Mouse (Mus musculus) heart, embryonic 16.5 days (tissue): ENCODE data around the gene Rhoj. TPM values are rescaled to one million over a fixed set of nuclear protein-coding genes. Genes with fewer than 3 reads are reported as not detected.
"Not testable (repeated sequence)": the region's sequence is repeated elsewhere in the genome, so short reads cannot be mapped to it uniquely, and the experiment has no call there.

Experiments used
- ATAC-seq: fragments of 200-750 bp; cut with Nextera tagmentation; replicated peaks from 2 replicates; pipeline ENCODE4 v1.8.0; 2017; ENCODE audit warnings: moderate number of reproducible peaks; ENCODE audit not compliant: insufficient read depth, low FRiP score; ENCODE audit errors: extremely low read depth
- H3K27ac ChIP-seq: fragments of 300-500 bp; sonication (generic); 2 replicates; pipeline ENCODE4 v1.5.1; 2014; ENCODE audit warnings: mild to moderate bottlenecking, low read length, control low read depth, moderate library complexity
- H3K27me3 ChIP-seq: fragments of 300-500 bp; sonication (generic); 2 replicates; pipeline ENCODE4 v1.6.1; 2014; ENCODE audit warnings: low read length, mixed read lengths; ENCODE audit not compliant: control insufficient read depth, insufficient read depth
- H3K36me3 ChIP-seq: fragments of 300-500 bp; sonication (generic); 2 replicates; pipeline ENCODE4 v1.6.1; 2014; ENCODE audit not compliant: control insufficient read depth, insufficient read depth
- H3K4me1 ChIP-seq: fragments of 300-500 bp; sonication (generic); 2 replicates; pipeline ENCODE4 v1.6.1; 2014; ENCODE audit warnings: low read length, mixed read lengths; ENCODE audit not compliant: control insufficient read depth, insufficient read depth
- H3K4me2 ChIP-seq: fragments of 300-500 bp; sonication (generic); 2 replicates; pipeline ENCODE4 v1.6.1; 2014; ENCODE audit warnings: low read depth, mild to moderate bottlenecking, control low read depth, low read length
- H3K4me3 ChIP-seq: fragments of 300-500 bp; sonication (generic); 2 replicates; pipeline ENCODE4 v1.5.1; 2014; ENCODE audit warnings: mild to moderate bottlenecking, control low read depth, low read length
- H3K9ac ChIP-seq: fragments of 300-500 bp; sonication (generic); 2 replicates; pipeline ENCODE4 v1.6.1; 2014; ENCODE audit warnings: low read length, control low read depth
- H3K9me3 ChIP-seq: fragments of 300-500 bp; sonication (generic); replicated peaks from 2 replicates; pipeline ENCODE4 v1.6.1; 2016; ENCODE audit warnings: low read length; ENCODE audit not compliant: control insufficient read depth
- WGBS: fragments of 180-500 bp; shearing (Covaris S2); extraction: QIAGEN DNeasy Blood & Tissue Kit; methylation state at CpG from one replicate; pipeline ENCODE4 v1.1.7; 2014; 5-methylcytosine and 5-hydroxymethylcytosine counted together
- polyA plus RNA-seq: library from polyadenylated mRNA; unstranded; fragments of >200 nt; fragmentation: Nextera tagmentation; extraction: Ambion mirVana; gene quantifications from 2 replicates; pipeline ENCODE4 v1.2.1, GENCODE M21; 2015

Gene Rhoj
- polyA plus RNA-seq, 1 experiment from 2014 or later, result 42.7 TPM

DNA sequence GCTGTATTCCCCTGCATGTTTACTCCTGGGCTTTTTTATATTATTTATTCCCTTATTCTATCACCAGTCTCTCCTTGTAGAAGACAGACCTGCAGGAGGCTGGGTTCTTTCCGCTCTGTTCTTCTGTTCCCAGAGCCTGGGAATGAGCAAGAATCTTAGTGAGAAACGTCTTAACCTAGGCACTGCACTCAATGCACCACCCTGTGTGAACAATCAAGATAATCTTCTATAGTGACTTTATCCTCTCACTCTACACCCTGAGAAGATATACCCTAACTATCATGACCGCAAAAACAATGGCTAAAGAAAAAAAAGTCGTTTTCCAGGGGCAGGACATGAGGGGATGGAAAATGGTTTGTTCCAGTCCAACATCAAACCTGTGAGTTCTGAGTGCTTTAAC, 13.1 kb downstream of the Rhoj start:
- no peak overlapping the region for H3K4me2 ChIP-seq
- no peaks in the 10 kb centered on the region for H3K27me3 ChIP-seq
- no peak overlapping the region for H3K27ac ChIP-seq
- no peaks in the 10 kb centered on the region for H3K4me1 ChIP-seq
- no peak overlapping the region for H3K4me3 ChIP-seq
- 66% methylated on average over 4 of the region's 4 CpGs for WGBS
- H3K9me3 ChIP-seq, result no peaks in the 10 kb centered on the region; the same call in 1 of the 2 replicates
- no peak for ATAC-seq
- H3K9ac ChIP-seq, result no peak overlapping the region
- peaks cover 9% of the 10 kb centered on the region; the same call in 1 of the 2 replicates for H3K36me3 ChIP-seq

- 61% methylated on average over 2 of the region's 2 CpGs for WGBS
- Histone ChIP-seq H3K9ac (no peak overlapping the region), H3K4me2 (no peak overlapping the region), H3K36me3 (no peaks in the 10 kb centered on the region), H3K4me1 (no peaks in the 10 kb centered on the region), H3K27me3 (no peaks in the 10 kb centered on the region), H3K27ac (no peak overlapping the region), H3K4me3 (no peak overlapping the region), H3K9me3 (no peaks in the 10 kb centered on the region)
- no peak for ATAC-seq
Observed at GRCm38 (mm10) chr12:75329188-75329587, 21.1 kb downstream of the Rhoj start.

DNA sequence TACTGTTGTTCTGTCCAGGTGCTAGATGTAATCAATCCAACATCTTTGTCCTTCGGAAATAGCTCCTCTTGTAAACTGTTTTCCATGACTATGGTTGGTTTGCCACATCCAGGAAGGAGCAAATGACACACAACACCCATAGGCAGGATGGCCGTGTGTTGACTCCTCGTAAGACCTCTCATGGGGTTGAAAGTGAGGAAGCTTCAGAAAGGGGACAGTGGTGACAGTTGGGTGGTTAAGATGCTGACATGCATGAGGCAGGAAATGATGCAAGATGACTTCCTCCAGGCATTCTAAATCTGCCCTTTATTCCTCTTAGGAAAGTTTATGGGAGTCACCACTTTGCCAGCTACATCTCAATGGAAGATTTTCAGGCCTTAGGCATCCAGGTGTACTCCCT, 31.8 kb downstream of the Rhoj start:
- Histone ChIP-seq H3K27me3 (no peaks in the 10 kb centered on the region), H3K4me3 (no peak overlapping the region), H3K4me2 (no peak overlapping the region), H3K4me1 (no peaks in the 10 kb centered on the region), H3K9me3 (no peaks in the 10 kb centered on the region), H3K27ac (no peak overlapping the region), H3K36me3 (no peaks in the 10 kb centered on the region), H3K9ac (no peak overlapping the region)
- WGBS, result 67% methylated on average over 3 of the region's 3 CpGs
- no peak for ATAC-seq

- 85% methylated on average over 7 of the region's 7 CpGs for WGBS
- Histone ChIP-seq H3K36me3 (no peaks in the 10 kb centered on the region), H3K9ac (no peak overlapping the region), H3K9me3 (no peaks in the 10 kb centered on the region), H3K4me3 (no peak overlapping the region), H3K4me1 (no peaks in the 10 kb centered on the region), H3K27me3 (no peaks in the 10 kb centered on the region), H3K4me2 (no peak overlapping the region), H3K27ac (no peak overlapping the region)
- ATAC-seq, result no peak
Observed at GRCm38 (mm10) chr12:75340331-75340730, 32.2 kb downstream of the Rhoj start.

DNA sequence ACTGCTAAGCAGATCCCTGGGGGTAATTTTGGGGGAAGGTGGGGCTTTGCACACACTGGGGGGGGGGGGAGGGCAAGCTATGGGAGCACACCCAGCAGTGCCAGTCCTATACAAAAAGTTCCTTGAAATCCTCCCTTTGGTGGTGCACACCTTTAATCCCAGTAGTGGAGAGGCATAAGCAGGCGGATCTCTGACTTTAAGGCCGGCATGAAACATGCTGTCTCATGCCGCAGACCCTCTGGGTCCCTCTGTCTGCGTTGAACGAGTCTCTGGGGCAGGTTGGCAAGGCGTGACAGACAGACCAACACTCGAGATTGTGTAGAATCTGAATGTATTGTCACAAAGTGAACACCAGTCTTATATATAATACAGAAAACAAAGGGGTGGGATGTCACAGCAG, 40.4 kb downstream of the Rhoj start:
- Histone ChIP-seq H3K4me3 (no peak overlapping the region), H3K36me3 (no peaks in the 10 kb centered on the region), H3K9me3 (no peaks in the 10 kb centered on the region), H3K4me2 (no peak overlapping the region), H3K27ac (no peak overlapping the region), H3K9ac (no peak overlapping the region), H3K27me3 (no peaks in the 10 kb centered on the region), H3K4me1 (no peaks in the 10 kb centered on the region)
- ATAC-seq, result no peak
- WGBS, result 72% methylated on average over 7 of the region's 7 CpGs

DNA sequence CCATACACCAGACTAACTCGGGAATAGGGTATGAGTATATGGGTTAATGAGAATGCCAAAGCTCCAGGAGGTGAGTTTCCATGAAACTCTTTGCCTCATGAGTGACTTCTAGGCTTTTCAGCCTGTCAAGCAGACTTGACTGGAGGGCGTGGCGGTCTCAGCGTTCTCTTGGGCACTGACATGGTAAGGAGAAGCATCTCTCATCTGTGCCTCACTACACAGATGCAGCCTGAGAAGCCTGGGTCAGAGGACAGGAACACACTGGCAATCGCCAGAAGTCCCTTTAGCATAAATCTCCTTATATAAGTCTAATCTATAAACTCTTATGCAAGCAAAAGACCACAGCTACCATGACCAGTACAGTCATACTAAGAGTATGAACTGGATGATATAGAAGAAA, 41.4 kb downstream of the Rhoj start:
- H3K27me3 ChIP-seq, H3K4me1 ChIP-seq, H3K9me3 ChIP-seq, H3K27ac ChIP-seq, H3K4me2 ChIP-seq, H3K36me3 ChIP-seq, H3K9ac ChIP-seq, ATAC-seq, H3K4me3 ChIP-seq: not testable (repeated sequence)
- 82% methylated on average over 5 of the region's 5 CpGs for WGBS

DNA sequence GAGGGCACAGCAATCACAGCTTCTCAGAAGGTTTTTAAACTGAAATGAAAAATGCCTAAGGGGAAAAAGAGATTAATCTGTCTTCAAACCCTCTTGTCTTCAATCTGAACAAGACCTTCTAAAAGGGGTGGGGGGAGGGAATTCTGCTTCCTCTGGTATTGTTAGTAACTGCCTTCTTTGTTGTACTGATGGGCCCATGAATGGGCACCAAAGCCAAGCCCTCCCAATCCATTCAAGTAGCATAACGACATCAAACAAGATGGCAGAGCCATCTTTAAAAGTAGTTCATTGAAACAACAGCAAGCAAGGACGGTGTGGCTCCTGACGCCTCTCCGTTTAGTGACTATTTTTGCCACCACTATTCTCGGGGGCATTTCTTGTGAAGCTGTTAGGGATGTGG, 42.6 kb downstream of the Rhoj start:
- no peaks in the 10 kb centered on the region for H3K27me3 ChIP-seq
- H3K27ac ChIP-seq, result no peak overlapping the region
- no peaks in the 10 kb centered on the region for H3K36me3 ChIP-seq
- no peaks in the 10 kb centered on the region for H3K9me3 ChIP-seq
- no peaks in the 10 kb centered on the region for H3K4me1 ChIP-seq
- WGBS, result 90% methylated on average over 5 of the region's 5 CpGs
- H3K4me2 ChIP-seq, result no peak overlapping the region
- H3K4me3 ChIP-seq, result no peak overlapping the region
- no peak overlapping the region for H3K9ac ChIP-seq
- no peak for ATAC-seq

DNA sequence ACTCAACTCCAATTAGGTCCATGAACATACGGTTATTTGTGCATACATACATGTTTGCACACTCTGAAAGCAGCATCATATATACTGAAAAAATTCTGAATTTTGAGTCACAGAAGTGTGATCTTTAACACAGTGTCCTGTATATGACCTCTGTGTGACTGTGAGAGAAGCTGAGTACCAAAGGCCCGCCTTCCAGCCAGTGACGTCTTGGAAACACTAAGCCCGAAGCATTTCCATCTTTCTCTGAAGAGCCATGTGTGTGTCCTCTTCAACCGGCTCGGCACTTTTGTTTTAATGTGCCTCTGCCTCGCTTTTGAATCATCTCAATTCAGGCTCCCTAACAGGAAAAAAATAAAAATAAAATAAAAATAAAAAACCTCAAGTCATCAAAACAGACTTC, 43.7 kb downstream of the Rhoj start:
- Histone ChIP-seq H3K9me3 (no peaks in the 10 kb centered on the region), H3K27me3 (no peaks in the 10 kb centered on the region), H3K4me3 (no peak overlapping the region), H3K4me1 (no peaks in the 10 kb centered on the region), H3K27ac (no peak overlapping the region), H3K4me2 (no peak overlapping the region), H3K9ac (no peak overlapping the region), H3K36me3 (no peaks in the 10 kb centered on the region)
- no peak for ATAC-seq
- 60% methylated on average over 7 of the region's 7 CpGs for whole genome bisulfite sequencing

DNA sequence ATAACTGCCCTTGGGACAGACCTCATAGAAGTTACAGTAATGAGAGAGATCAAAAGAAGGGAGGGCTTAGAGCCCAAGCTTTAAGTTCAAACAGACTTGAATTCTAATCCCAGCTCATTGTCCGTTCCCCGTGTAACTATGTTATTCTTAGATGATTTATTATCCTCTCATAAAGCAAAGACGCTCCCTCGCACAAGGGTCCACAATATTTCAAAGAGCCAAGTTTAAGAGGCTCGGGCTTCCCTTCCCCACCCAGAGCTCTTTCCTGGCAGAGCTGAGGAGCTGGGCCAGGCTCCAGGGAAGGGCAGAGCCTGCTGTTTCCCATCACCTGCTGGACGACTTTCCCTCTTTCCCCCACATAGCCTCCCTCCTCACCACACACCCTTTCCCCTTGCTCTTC, 44.3 kb downstream of the Rhoj start:
- Histone ChIP-seq H3K9ac (no peak overlapping the region), H3K27me3 (no peaks in the 10 kb centered on the region), H3K27ac (no peak overlapping the region; the same call in 1 of the 2 replicates), H3K9me3 (no peaks in the 10 kb centered on the region), H3K4me3 (no peak overlapping the region), H3K36me3 (no peaks in the 10 kb centered on the region), H3K4me1 (no peaks in the 10 kb centered on the region), H3K4me2 (no peak overlapping the region)
- ATAC-seq, result no peak; the same call in 1 of the 2 replicates
- WGBS, result 43% methylated on average over 6 of the region's 6 CpGs

- Histone ChIP-seq H3K27me3 (no peaks in the 10 kb centered on the region), H3K27ac (peak overlapping the region; percentile 12), H3K4me1 (peaks cover 5% of the 10 kb centered on the region), H3K9me3 (no peaks in the 10 kb centered on the region), H3K4me3 (no peak overlapping the region), H3K36me3 (no peaks in the 10 kb centered on the region), H3K9ac (no peak overlapping the region), H3K4me2 (no peak overlapping the region)
- ATAC-seq, result no peak
- 57% methylated on average over 7 of the region's 7 CpGs for WGBS
Observed at GRCm38 (mm10) chr12:75354354-75354753, 46.2 kb downstream of the Rhoj start.
